Mouse (Mus musculus) heart, adult 2 months (tissue): Measurements from ENCODE around the gene Klhl23. TPM values are rescaled to one million over a fixed set of nuclear protein-coding genes. Genes with fewer than 3 reads are reported as not detected.

Experiments used
- DNase-seq, 2 experiments: peaks; one replicate each; pipeline ENCODE4 v3.0.0; 2021
- H3K27ac ChIP-seq: fragments of 200-600 bp; 2 replicates; pipeline ENCODE4 v1.8.1; 2022
- H3K27me3 ChIP-seq: fragments of 200-500 bp; 2 replicates; pipeline ENCODE4 v1.6.1; 2012; ENCODE audit warnings: mild to moderate bottlenecking, low read length, inconsistent platforms, mixed read lengths; ENCODE audit not compliant: control insufficient read depth, insufficient read depth
- H3K36me3 ChIP-seq: fragments of 200-500 bp; 2 replicates; pipeline ENCODE4 v1.6.1; 2012; ENCODE audit warnings: low read length, inconsistent platforms; ENCODE audit not compliant: control insufficient read depth, insufficient read depth
- H3K4me1 ChIP-seq: fragments of 200-500 bp; 2 replicates; pipeline ENCODE4 v1.6.1; 2011; ENCODE audit warnings: low read length; ENCODE audit not compliant: control insufficient read depth, insufficient read depth
- H3K4me3 ChIP-seq: fragments of 200-600 bp; 2 replicates; pipeline ENCODE4 v1.8.1; 2022
- H3K79me2 ChIP-seq: fragments of 200-500 bp; replicated peaks from 2 replicates; pipeline ENCODE4 v1.6.1; 2012; ENCODE audit warnings: mild to moderate bottlenecking, inconsistent platforms, low read length, moderate library complexity, mixed read lengths; ENCODE audit not compliant: control insufficient read depth, insufficient read depth
- H3K9ac ChIP-seq: fragments of 200-500 bp; 2 replicates; pipeline ENCODE4 v1.6.1; 2012; ENCODE audit warnings: low read depth, mild to moderate bottlenecking, control low read depth, inconsistent platforms, low read length, mixed read lengths
- CTCF ChIP-seq: fragments of 200-600 bp; IDR thresholded peaks from 2 replicates; pipeline ENCODE4 v1.8.1; 2022; ENCODE audit warnings: antibody characterized with exemption, mild to moderate bottlenecking, moderate library complexity
- EP300 ChIP-seq: fragments of 200-500 bp; IDR thresholded peaks from 2 replicates; pipeline ENCODE4 v1.6.1; 2011; ENCODE audit warnings: low read depth, low read length, control low read depth; ENCODE audit not compliant: insufficient read depth
- POLR2A ChIP-seq: fragments of 200-500 bp; IDR thresholded peaks from 2 replicates; pipeline ENCODE4 v1.6.1; 2011; ENCODE audit warnings: mild to moderate bottlenecking, low read depth, low read length, control low read depth; ENCODE audit not compliant: insufficient read depth
- WGBS: fragments of 180-500 bp; shearing (Covaris S2); methylation state at CpG from one replicate; pipeline ENCODE4 v1.1.7; 2018; 5-methylcytosine and 5-hydroxymethylcytosine counted together
- intact Hi-C: fragments of 180-260 bp; cut with DNase I; formaldehyde crosslinking; loops from one replicate; pipeline ENCODE4 v1.15.1; 2025
- long read RNA-seq: library from polyadenylated mRNA; stranded (forward); transcript quantifications from one replicate; pipeline ENCODE4 v2.0.0, GENCODE M21; 2021
- polyA plus RNA-seq: library from polyadenylated mRNA; depleted of rRNA; stranded (reverse); fragments of >200 nt; gene quantifications from 2 replicates; pipeline ENCODE4 v1.2.3, GENCODE M21; 2012; rRNA removed
- total RNA-seq, 2 experiments: library from RNA; stranded (reverse); gene quantifications; 2 replicates each; pipeline ENCODE4 v1.2.3; 2021

Klhl23 gene
- total RNA-seq (10 to 100 TPM; 31.8 to 32.3 TPM), polyA plus RNA-seq (10.3 and 24.2 TPM in 2 replicates)
- long read RNA-seq, full-length matches to known transcripts: 17 of 50 reads
- long read RNA-seq, partial matches to known transcripts: 9 of 50 reads
- long read RNA-seq, other reads (novel, unspliced or antisense): 24 of 50 reads

DNA sequence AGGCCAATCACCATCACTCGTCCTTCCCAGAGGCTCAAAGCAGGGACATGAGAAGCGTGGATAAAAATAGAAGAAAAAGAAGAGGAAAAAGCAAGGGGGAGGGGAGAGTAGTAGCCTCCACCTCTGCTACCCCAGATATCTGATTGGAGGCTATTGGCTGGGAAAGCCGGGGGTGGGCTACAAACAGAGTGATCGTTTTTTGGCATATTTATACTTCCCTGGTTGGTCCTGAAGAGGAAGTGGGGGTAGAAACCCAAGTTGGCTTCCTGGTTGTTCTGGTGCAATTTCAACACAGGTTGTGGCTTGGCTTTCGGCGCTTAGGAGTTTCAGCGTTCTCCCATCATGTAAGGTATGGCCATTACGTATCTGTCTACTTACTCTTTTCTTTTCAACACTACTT, at the start of gene Klhl23:
Klhl23 (plus strand) TSS at position 234 of the 400 bp plus-strand sequence.
- peak; percentile 30 to 42 for DNase-seq
- Histone ChIP-seq H3K27ac (peak within 1 kb of the TSS; percentile 63), H3K36me3 (no peaks in the 10 kb centered on the region; the same call in 1 of the 2 replicates), H3K79me2 (no peaks in the 10 kb centered on the region), H3K4me1 (no peaks in the 10 kb centered on the region), H3K4me3 (peak within 1 kb of the TSS; percentile 70), H3K27me3 (no peaks in the 10 kb centered on the region), H3K9ac (peak within 1 kb of the TSS; percentile 89)
- 9% methylated on average over 8 of the region's 8 CpGs for WGBS
- intact Hi-C loops: no loop called here
- TF ChIP-seq EP300 (no peak), CTCF (no peak), POLR2A (peak; percentile 51)

DNA sequence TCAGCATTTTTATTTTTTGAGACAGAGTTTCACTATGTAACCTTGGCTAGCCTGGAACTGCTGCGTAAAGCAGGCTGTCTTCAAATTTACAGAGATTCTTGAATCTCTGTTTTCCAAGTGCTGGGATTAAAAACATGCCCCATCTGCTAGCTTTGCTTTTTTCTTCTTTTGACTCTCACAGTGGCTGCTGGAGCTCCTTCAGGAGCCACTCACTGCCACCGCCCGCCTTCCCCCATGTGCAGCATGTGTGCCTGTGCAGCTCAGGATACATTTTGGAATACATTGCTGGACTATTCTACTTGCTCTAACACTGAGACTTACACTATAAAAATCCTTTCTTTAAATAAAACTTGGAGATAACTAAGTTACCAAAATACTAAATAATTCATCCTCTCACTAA, 48.4 kb upstream of the Klhl23 start:
- Histone ChIP-seq H3K79me2 (no peaks in the 10 kb centered on the region), H3K4me1 (no peaks in the 10 kb centered on the region), H3K27ac (no peak overlapping the region), H3K27me3 (no peaks in the 10 kb centered on the region), H3K4me3 (no peak overlapping the region), H3K36me3 (no peaks in the 10 kb centered on the region), H3K9ac (no peak overlapping the region)
- 92% methylated on average over 3 of the region's 3 CpGs for WGBS
- DNase-seq: no peak
- intact Hi-C loops: no loop called here
- TF ChIP-seq CTCF (no peak), EP300 (no peak), POLR2A (no peak)

DNA sequence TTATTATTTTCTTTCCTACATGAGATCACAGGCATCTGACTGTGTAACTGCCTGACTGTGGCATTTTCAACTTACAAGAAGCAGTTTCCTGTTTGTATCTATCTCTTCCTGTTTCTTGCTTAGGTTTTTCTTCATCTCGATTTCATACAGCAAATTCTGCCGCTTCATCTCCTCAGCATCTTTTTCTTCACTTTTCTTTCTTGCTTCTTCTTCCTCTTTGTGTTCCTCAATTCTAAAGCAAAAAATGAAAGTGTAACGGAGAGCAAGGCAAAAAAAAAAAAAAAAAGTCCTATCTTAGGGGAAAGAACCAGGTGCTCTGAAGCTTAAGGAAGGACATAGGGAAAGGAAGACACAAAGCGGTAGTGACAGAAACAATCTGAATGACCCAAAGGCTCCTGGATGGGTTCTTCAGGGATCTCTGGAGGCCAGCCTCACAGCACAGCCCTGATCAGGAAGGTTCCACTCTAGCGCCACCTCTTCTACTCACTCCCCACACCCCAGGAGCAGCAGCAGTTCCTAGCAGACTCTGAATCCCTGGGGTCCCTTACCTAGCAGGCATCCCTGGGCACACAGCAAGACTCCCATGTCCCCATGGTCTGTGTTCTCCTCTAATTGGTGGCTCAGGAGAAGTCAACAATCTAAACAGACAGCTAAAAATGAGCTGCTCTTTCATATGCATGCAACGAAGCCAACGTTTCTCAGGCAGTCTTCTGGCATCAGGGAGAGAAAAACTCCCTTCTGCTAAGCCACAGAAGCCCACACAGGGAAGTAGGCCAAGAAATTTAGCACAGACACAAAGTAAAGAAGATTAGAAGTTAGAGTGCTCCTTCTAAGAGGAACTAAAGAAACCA, 43.5 kb upstream of the Klhl23 start:
- no peaks in the 10 kb centered on the region for H3K27me3 ChIP-seq
- no peak overlapping the region for H3K27ac ChIP-seq
- H3K79me2 ChIP-seq: no peaks in the 10 kb centered on the region
- DNase-seq: no peak
- no peak overlapping the region for H3K9ac ChIP-seq
- TF ChIP-seq POLR2A (no peak), EP300 (no peak), CTCF (no peak)
- H3K4me1 ChIP-seq: no peaks in the 10 kb centered on the region
- H3K36me3 ChIP-seq: no peaks in the 10 kb centered on the region
- H3K4me3 ChIP-seq: no peak overlapping the region
- intact Hi-C loops: no loop called here
- WGBS: 59% methylated on average over 7 of the region's 7 CpGs

DNA sequence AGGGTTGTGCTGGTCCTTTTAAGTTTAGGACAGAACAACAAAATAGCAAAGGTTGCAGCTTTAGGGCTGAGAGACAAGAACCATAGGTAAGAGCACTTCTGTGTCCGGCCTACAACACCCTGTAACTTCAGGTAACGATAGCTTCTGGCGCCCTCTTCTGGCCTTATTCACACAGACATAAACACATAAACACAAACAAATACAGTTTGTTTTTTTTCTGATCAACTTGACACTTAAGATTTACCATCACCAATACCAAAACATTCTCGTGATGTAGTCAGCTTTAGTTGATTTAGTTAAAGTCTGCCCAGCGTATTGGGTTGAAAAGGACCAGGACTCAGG, 42.9 kb upstream of the Klhl23 start:
- Histone ChIP-seq H3K27me3 (no peaks in the 10 kb centered on the region), H3K4me1 (no peaks in the 10 kb centered on the region), H3K79me2 (no peaks in the 10 kb centered on the region), H3K9ac (no peak overlapping the region), H3K4me3 (no peak overlapping the region), H3K27ac (no peak overlapping the region), H3K36me3 (no peaks in the 10 kb centered on the region)
- intact Hi-C loops: no loop called here
- 47% methylated on average over 5 of the region's 5 CpGs for WGBS
- DNase-seq: no peak
- TF ChIP-seq CTCF: peak; percentile 48
- no peak for TF ChIP-seq EP300
- no peak for TF ChIP-seq POLR2A

DNA sequence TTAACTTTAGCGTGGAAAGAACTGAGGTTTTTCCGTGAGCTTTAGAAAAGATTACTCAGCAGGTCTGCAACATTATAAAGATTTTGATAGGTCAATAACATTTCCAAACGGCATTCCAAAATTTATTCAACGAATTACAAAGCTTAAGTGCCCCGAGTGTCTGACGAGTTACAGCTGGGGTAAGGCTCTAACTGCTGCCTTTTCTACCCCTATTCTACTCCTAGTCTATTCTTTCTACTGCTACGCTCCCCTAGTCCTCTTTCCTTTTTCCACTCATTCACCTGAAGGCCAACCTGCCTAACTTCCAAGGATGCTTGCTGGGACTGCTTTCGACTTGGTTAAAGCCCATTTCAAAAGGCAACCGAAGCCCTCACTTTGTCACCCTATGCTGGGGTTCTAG, 32.8 kb upstream of the Klhl23 start:
- Histone ChIP-seq H3K9ac (peak overlapping the region; percentile 61), H3K27ac (peak overlapping the region; percentile 84), H3K4me1 (peaks cover 2% of the 10 kb centered on the region), H3K4me3 (peak overlapping the region; percentile 86), H3K79me2 (no peaks in the 10 kb centered on the region), H3K36me3 (peaks cover 4% of the 10 kb centered on the region), H3K27me3 (no peaks in the 10 kb centered on the region)
- no peak for DNase-seq
- WGBS: 21% methylated on average over 9 of the region's 9 CpGs
- no peak for TF ChIP-seq EP300
- no peak for TF ChIP-seq CTCF
- TF ChIP-seq POLR2A: no peak
- intact Hi-C loops: loop anchor here (2.0 to 5.0 kb wide), 2 partner anchors 66 to 152 kb away; partner anchors contain the start of gene Ppig
